Mouse (Mus musculus): ENCODE measurements around the gene Wnt6.
A peak's percentile ranks its signal among the peaks of the same experiment; 100 is the strongest.

The Wnt6 gene

GRCm38 (mm10) chr1:74778934-74779486, 7.3 kb downstream of the Wnt6 start:
- no peak for DNase-seq

- DNase-seq, result no peak
These were observed 10.4 kb downstream of the Wnt6 start for GRCm38 (mm10) chr1:74782045-74782444.

GRCm38 (mm10) chr1:74783554-74783953, 11.9 kb downstream of the Wnt6 start:
- DNase-seq, result no peak

GRCm38 (mm10) chr1:74784041-74784759, 12.5 kb downstream of the Wnt6 start:
- peak; percentile 37 to 66 for DNase-seq

- peak; percentile 78 to 87 for DNase-seq
These were observed 16.2 kb downstream of the Wnt6 start for GRCm38 (mm10) chr1:74787846-74788245.

GRCm38 (mm10) chr1:74788603-74789176, 17.0 kb downstream of the Wnt6 start:
- no peak for DNase-seq

GRCm38 (mm10) chr1:74790095-74790494, 18.4 kb downstream of the Wnt6 start:
- no peak for DNase-seq

- no peak for DNase-seq
These were observed 19.6 kb downstream of the Wnt6 start, which contains the start of gene Wnt10a for GRCm38 (mm10) chr1:74791249-74791648. Gene Wnt10a, plus strand, starts transcription at chr1:74791516.

GRCm38 (mm10) chr1:74792831-74793660, 21.4 kb downstream of the Wnt6 start:
- DNase-seq, result no peak

GRCm38 (mm10) chr1:74794487-74795144, 22.9 kb downstream of the Wnt6 start:
- DNase-seq, result peak in 1 of 2 experiments; percentile 49

GRCm38 (mm10) chr1:74795145-74795529, 23.4 kb downstream of the Wnt6 start:
- DNase-seq, result no peak

- DNase-seq, result no peak
These were observed 25.8 kb downstream of the Wnt6 start for GRCm38 (mm10) chr1:74797459-74797858.

- no peak for DNase-seq
These were observed 28.8 kb downstream of the Wnt6 start for GRCm38 (mm10) chr1:74800424-74800888.

- DNase-seq, result no peak
These were observed 30.0 kb downstream of the Wnt6 start for GRCm38 (mm10) chr1:74801631-74802140.

GRCm38 (mm10) chr1:74802795-74803656, 31.3 kb downstream of the Wnt6 start:
- DNase-seq, result peak; percentile 70 to 80

GRCm38 (mm10) chr1:74804211-74804870, 32.6 kb downstream of the Wnt6 start:
- DNase-seq, result no peak

- DNase-seq, result no peak
These were observed 33.7 kb downstream of the Wnt6 start for GRCm38 (mm10) chr1:74805340-74805835.

- peak in 1 of 2 experiments; percentile 0 for DNase-seq
These were observed 34.2 kb downstream of the Wnt6 start for GRCm38 (mm10) chr1:74805843-74806242.

- DNase-seq, result no peak
These were observed 34.9 kb downstream of the Wnt6 start for GRCm38 (mm10) chr1:74806360-74807311.

Measured in cerebellum, adult 18-20 months (tissue).